Mouse (Mus musculus): ENCODE data around the gene Svs1. TPM values are rescaled to one million over a fixed set of nuclear protein-coding genes. Genes with fewer than 3 reads are reported as not detected.

Gene Svs1
- polyA plus RNA-seq, 1 experiment from 2014 or later = not detected

DNA sequence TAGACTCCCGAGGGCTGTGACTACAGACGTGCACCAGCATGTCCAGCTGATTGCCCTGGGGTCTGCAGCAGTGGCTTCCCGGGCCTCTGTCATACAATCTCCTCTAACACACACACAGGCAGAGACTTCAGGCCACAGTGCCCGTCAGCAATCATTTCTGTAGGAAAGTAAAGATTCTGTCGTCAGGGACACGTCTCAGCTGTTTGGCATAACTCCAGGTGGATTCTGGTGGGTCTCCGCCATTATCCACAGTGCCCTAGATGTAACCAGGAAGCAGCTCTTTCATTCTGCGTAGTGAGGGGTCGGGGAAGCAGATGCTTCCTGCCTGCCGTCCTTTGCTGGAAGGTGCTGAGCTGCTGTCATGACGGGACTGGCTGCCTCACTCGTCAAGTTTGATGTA is 30.5 kb downstream of the Svs1 start:
- DNase-seq (ENCODE audit: low spot score) (peak; percentile 40), ATAC-seq (peak; percentile 63)
- TF ChIP-seq EP300 (IDR thresholded peaks at IDR 0.05) (no peak), CTCF (IDR thresholded peaks at IDR 0.05) (no peak)
- no peak overlapping the region for H3K9ac ChIP-seq (replicated peaks; ENCODE audit: low read depth)
- H3K9me3 ChIP-seq (ENCODE audit: low read length) = no peaks in the 10 kb centered on the region
- H3K36me3 ChIP-seq (ENCODE audit: insufficient read depth, low read length) = no peaks in the 10 kb centered on the region
- 26% methylated on average over 12 of the region's 12 CpGs for WGBS
- no peak overlapping the region for H3K4me3 ChIP-seq (ENCODE audit: low read depth, low read length)
- H3K27ac ChIP-seq (ENCODE audit: low read length) = no peak overlapping the region
- H3K4me1 ChIP-seq (ENCODE audit: insufficient read depth, low read depth, low read length) = 0 out of 2 replicates have a peak, but pooled peaks cover 3% of the 10 kb centered on the region
- no peaks in the 10 kb centered on the region for H3K27me3 ChIP-seq (replicated peaks; ENCODE audit: insufficient read depth, low read length)
- H3K4me2 ChIP-seq (replicated peaks; ENCODE audit: low read depth, low read length) = 0 out of 2 replicates have a peak overlapping the region, but pooled peaks have one; percentile 8

GRCm38 (mm10) chr6:49019341-49019740 is 32.7 kb downstream of the Svs1 start:
- Histone ChIP-seq H3K27ac (ENCODE audit: low read length) (no peak overlapping the region), H3K36me3 (ENCODE audit: insufficient read depth, low read length) (no peaks in the 10 kb centered on the region), H3K27me3 (replicated peaks; ENCODE audit: insufficient read depth, low read length) (no peaks in the 10 kb centered on the region), H3K4me3 (ENCODE audit: low read depth, low read length) (no peak overlapping the region), H3K4me1 (ENCODE audit: insufficient read depth, low read depth, low read length) (0 out of 2 replicates have a peak, but pooled peaks cover 3% of the 10 kb centered on the region), H3K9ac (replicated peaks; ENCODE audit: low read depth) (no peak overlapping the region), H3K4me2 (replicated peaks; ENCODE audit: low read depth, low read length) (no peak overlapping the region), H3K9me3 (ENCODE audit: low read length) (no peaks in the 10 kb centered on the region)
- no peak for DNase-seq (ENCODE audit: low spot score)
- 96% methylated on average over 1 of the region's 1 CpGs for WGBS
- ATAC-seq = no peak
- TF ChIP-seq CTCF (IDR thresholded peaks at IDR 0.05) (no peak), EP300 (IDR thresholded peaks at IDR 0.05) (no peak)

GRCm38 (mm10) chr6:49021141-49022012 is 34.7 kb downstream of the Svs1 start:
- DNase-seq (ENCODE audit: low spot score) (no peak), ATAC-seq (no peak)
- Histone ChIP-seq H3K36me3 (ENCODE audit: insufficient read depth, low read length) (no peaks in the 10 kb centered on the region), H3K27ac (ENCODE audit: low read length) (no peak overlapping the region), H3K4me2 (replicated peaks; ENCODE audit: low read depth, low read length) (no peak overlapping the region), H3K27me3 (replicated peaks; ENCODE audit: insufficient read depth, low read length) (no peaks in the 10 kb centered on the region), H3K4me1 (ENCODE audit: insufficient read depth, low read depth, low read length) (0 out of 2 replicates have a peak, but pooled peaks cover 3% of the 10 kb centered on the region), H3K9me3 (ENCODE audit: low read length) (no peaks in the 10 kb centered on the region), H3K4me3 (ENCODE audit: low read depth, low read length) (no peak overlapping the region), H3K9ac (replicated peaks; ENCODE audit: low read depth) (no peak overlapping the region)
- TF ChIP-seq EP300 (IDR thresholded peaks at IDR 0.05) (no peak), CTCF (IDR thresholded peaks at IDR 0.05) (no peak)
- WGBS = 63% methylated on average over 14 of the region's 14 CpGs

- 0 out of 2 replicates have a peak, but pooled peaks cover 3% of the 10 kb centered on the region for H3K4me1 ChIP-seq (ENCODE audit: insufficient read depth, low read depth, low read length)
- H3K4me2 ChIP-seq (replicated peaks; ENCODE audit: low read depth, low read length) = no peak overlapping the region
- no peak for ATAC-seq
- H3K9me3 ChIP-seq (ENCODE audit: low read length) = no peaks in the 10 kb centered on the region
- TF ChIP-seq EP300 (IDR thresholded peaks at IDR 0.05) (no peak), CTCF (IDR thresholded peaks at IDR 0.05) (no peak)
- H3K27me3 ChIP-seq (replicated peaks; ENCODE audit: insufficient read depth, low read length) = no peaks in the 10 kb centered on the region
- DNase-seq (ENCODE audit: low spot score) = no peak
- no peak overlapping the region for H3K9ac ChIP-seq (replicated peaks; ENCODE audit: low read depth)
- no peak overlapping the region for H3K4me3 ChIP-seq (ENCODE audit: low read depth, low read length)
- no peak overlapping the region for H3K27ac ChIP-seq (ENCODE audit: low read length)
- no peaks in the 10 kb centered on the region for H3K36me3 ChIP-seq (ENCODE audit: insufficient read depth, low read length)
- 69% methylated on average over 2 of the region's 2 CpGs for WGBS
Observed at GRCm38 (mm10) chr6:49022384-49022783, 35.7 kb downstream of the Svs1 start.

GRCm38 (mm10) chr6:49023315-49023714 is 36.7 kb downstream of the Svs1 start:
- no peak overlapping the region for H3K4me2 ChIP-seq (replicated peaks; ENCODE audit: low read depth, low read length)
- WGBS = 78% methylated on average over 10 of the region's 10 CpGs
- no peak for ATAC-seq
- no peak overlapping the region for H3K9ac ChIP-seq (replicated peaks; ENCODE audit: low read depth)
- DNase-seq (ENCODE audit: low spot score) = no peak
- TF ChIP-seq EP300 (IDR thresholded peaks at IDR 0.05) (no peak), CTCF (IDR thresholded peaks at IDR 0.05) (no peak)
- 0 out of 2 replicates have a peak, but pooled peaks cover 3% of the 10 kb centered on the region for H3K4me1 ChIP-seq (ENCODE audit: insufficient read depth, low read depth, low read length)
- H3K36me3 ChIP-seq (ENCODE audit: insufficient read depth, low read length) = no peaks in the 10 kb centered on the region
- H3K27me3 ChIP-seq (replicated peaks; ENCODE audit: insufficient read depth, low read length) = no peaks in the 10 kb centered on the region
- H3K9me3 ChIP-seq (ENCODE audit: low read length) = no peaks in the 10 kb centered on the region
- H3K4me3 ChIP-seq (ENCODE audit: low read depth, low read length) = no peak overlapping the region
- H3K27ac ChIP-seq (ENCODE audit: low read length) = no peak overlapping the region

GRCm38 (mm10) chr6:49025290-49025689 is 38.6 kb downstream of the Svs1 start:
- no peaks in the 10 kb centered on the region for H3K36me3 ChIP-seq (ENCODE audit: insufficient read depth, low read length)
- TF ChIP-seq EP300 (IDR thresholded peaks at IDR 0.05) (no peak), CTCF (IDR thresholded peaks at IDR 0.05) (no peak)
- H3K4me1 ChIP-seq (ENCODE audit: insufficient read depth, low read depth, low read length) = 0 out of 2 replicates have a peak, but pooled peaks cover 3% of the 10 kb centered on the region
- ATAC-seq (peak; percentile 74), DNase-seq (ENCODE audit: low spot score) (peak; percentile 39)
- H3K27ac ChIP-seq (ENCODE audit: low read length) = no peak overlapping the region
- H3K9me3 ChIP-seq (ENCODE audit: low read length) = no peaks in the 10 kb centered on the region
- H3K9ac ChIP-seq (replicated peaks; ENCODE audit: low read depth) = no peak overlapping the region
- no peak overlapping the region for H3K4me3 ChIP-seq (ENCODE audit: low read depth, low read length)
- 71% methylated on average over 7 of the region's 7 CpGs for WGBS
- no peaks in the 10 kb centered on the region for H3K27me3 ChIP-seq (replicated peaks; ENCODE audit: insufficient read depth, low read length)
- no peak overlapping the region for H3K4me2 ChIP-seq (replicated peaks; ENCODE audit: low read depth, low read length)

Data from lung, postnatal 0 days (tissue).